Mouse (Mus musculus): Measurements from ENCODE around the gene Bcl2. TPM values are rescaled to one million over a fixed set of nuclear protein-coding genes. Genes with fewer than 3 reads are reported as not detected.
"Not testable (repeated sequence)": the region's sequence is repeated elsewhere in the genome, so short reads cannot be mapped to it uniquely, and the experiment has no call there.

Gene Bcl2
- polyA plus RNA-seq, 1 experiment from 2014 or later, result 16.4 TPM

DNA sequence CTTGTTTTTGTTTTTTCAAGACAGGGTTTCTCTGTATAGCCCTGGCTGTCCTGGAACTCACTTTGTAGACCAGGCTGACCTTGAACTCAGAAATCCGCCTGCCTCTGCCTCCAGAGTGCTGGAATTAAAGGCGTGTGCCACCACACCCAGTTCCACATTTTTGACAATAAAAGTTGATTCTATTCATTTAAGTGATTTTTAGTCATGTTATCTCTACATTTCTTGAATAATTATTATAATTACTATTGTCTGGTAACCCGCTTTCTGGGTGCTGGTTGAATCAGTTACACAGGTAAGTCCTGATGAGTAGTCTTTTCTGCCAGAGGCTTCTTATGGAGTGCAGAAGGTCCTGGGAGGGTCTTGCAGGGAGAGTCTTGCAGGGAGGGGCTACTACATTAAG is 179.2 kb downstream of the Bcl2 start:
- not testable (repeated sequence) for H3K4me2 ChIP-seq (ENCODE audit: low read length); H3K9me3 ChIP-seq (ENCODE audit: control insufficient read depth, low read length)

DNA sequence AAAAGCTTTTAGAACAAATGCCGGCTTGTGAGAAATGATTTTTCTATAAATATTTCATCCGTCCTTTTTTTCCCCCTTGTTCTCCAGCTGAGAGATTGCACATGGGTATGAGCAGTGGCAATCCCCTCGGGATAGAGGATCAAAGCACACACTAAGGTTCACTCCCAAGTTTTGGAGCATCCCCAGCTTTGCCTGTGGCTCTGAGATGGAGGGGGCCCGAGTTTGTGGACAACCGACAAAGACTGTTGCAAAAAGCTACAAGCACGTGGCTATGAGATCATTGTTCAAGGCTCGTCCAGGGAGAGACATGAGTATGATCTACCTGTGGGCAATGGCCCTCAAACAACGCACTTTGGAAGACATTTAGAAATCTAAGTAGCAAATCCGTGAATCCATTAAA is 184.5 kb downstream of the Bcl2 start:
- H3K27ac ChIP-seq (ENCODE audit: low read depth, low read length), result no peak overlapping the region
- no peak overlapping the region for H3K9ac ChIP-seq (ENCODE audit: low read depth, low read length)
- no peaks in the 10 kb centered on the region for H3K4me1 ChIP-seq (ENCODE audit: control insufficient read depth, insufficient read depth, low read depth, low read length)
- no peak overlapping the region for H3K4me2 ChIP-seq (ENCODE audit: low read length)
- no peak for ATAC-seq
- 87% methylated on average over 9 of the region's 9 CpGs for WGBS
- no peaks in the 10 kb centered on the region for H3K9me3 ChIP-seq (ENCODE audit: control insufficient read depth, low read length)
- no peaks in the 10 kb centered on the region for H3K27me3 ChIP-seq (replicated peaks; ENCODE audit: control insufficient read depth, insufficient read depth, low read length)
- H3K4me3 ChIP-seq (ENCODE audit: low read length), result no peak overlapping the region
- no peaks in the 10 kb centered on the region for H3K36me3 ChIP-seq (ENCODE audit: control insufficient read depth, insufficient read depth, low read length)

More for the DNA sequence above, 179.2 kb downstream of the Bcl2 start:
- H3K4me3 ChIP-seq (ENCODE audit: low read length); H3K36me3 ChIP-seq (ENCODE audit: control insufficient read depth, insufficient read depth, low read length); H3K27ac ChIP-seq (ENCODE audit: low read depth, low read length); H3K9ac ChIP-seq (ENCODE audit: low read depth, low read length); ATAC-seq; H3K4me1 ChIP-seq (ENCODE audit: control insufficient read depth, insufficient read depth, low read depth, low read length); H3K27me3 ChIP-seq (replicated peaks; ENCODE audit: control insufficient read depth, insufficient read depth, low read length): not testable (repeated sequence)
- 98% methylated on average over 3 of the region's 3 CpGs for WGBS

GRCm38 (mm10) chr1:106527537-106527936 is 186.5 kb downstream of the Bcl2 start:
- Histone ChIP-seq H3K27ac (ENCODE audit: low read depth, low read length) (no peak overlapping the region), H3K9me3 (ENCODE audit: control insufficient read depth, low read length) (no peaks in the 10 kb centered on the region), H3K9ac (ENCODE audit: low read depth, low read length) (no peak overlapping the region), H3K4me3 (ENCODE audit: low read length) (no peak overlapping the region), H3K36me3 (ENCODE audit: control insufficient read depth, insufficient read depth, low read length) (no peaks in the 10 kb centered on the region), H3K27me3 (replicated peaks; ENCODE audit: control insufficient read depth, insufficient read depth, low read length) (no peaks in the 10 kb centered on the region), H3K4me1 (ENCODE audit: control insufficient read depth, insufficient read depth, low read depth, low read length) (no peaks in the 10 kb centered on the region), H3K4me2 (ENCODE audit: low read length) (no peak overlapping the region)
- peak; percentile 10; the same call in 1 of the 2 replicates for ATAC-seq
- WGBS, result 68% methylated on average over 1 of the region's 1 CpGs

GRCm38 (mm10) chr1:106526751-106527150 is 187.3 kb downstream of the Bcl2 start:
- Histone ChIP-seq H3K9ac (ENCODE audit: low read depth, low read length) (no peak overlapping the region), H3K27me3 (replicated peaks; ENCODE audit: control insufficient read depth, insufficient read depth, low read length) (no peaks in the 10 kb centered on the region), H3K36me3 (ENCODE audit: control insufficient read depth, insufficient read depth, low read length) (no peaks in the 10 kb centered on the region), H3K4me1 (ENCODE audit: control insufficient read depth, insufficient read depth, low read depth, low read length) (no peaks in the 10 kb centered on the region), H3K9me3 (ENCODE audit: control insufficient read depth, low read length) (no peaks in the 10 kb centered on the region), H3K4me2 (ENCODE audit: low read length) (no peak overlapping the region), H3K27ac (ENCODE audit: low read depth, low read length) (no peak overlapping the region), H3K4me3 (ENCODE audit: low read length) (no peak overlapping the region)
- ATAC-seq, result no peak
- WGBS, result 71% methylated on average over 7 of the region's 7 CpGs

DNA sequence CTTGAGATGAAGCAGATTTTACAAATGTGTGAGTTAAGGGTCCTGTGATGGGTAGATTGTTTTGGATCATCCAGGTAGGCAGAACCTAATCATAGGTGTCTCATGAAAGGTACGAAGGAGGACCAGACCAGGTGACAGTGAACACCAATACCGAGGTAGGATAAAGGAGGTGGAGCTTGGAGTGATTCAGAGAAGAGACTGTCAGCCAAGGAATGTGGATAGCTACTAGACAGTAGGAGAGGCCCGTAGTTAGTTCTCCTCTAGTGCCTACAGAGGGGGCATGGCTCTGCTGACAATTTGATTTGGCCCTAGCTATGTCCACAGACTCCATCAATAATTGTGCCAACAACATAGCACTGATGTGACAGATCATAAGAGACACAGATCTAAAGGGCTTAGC is 188.0 kb downstream of the Bcl2 start:
- no peak for ATAC-seq
- WGBS, result 88% methylated on average over 3 of the region's 3 CpGs
- H3K36me3 ChIP-seq (ENCODE audit: control insufficient read depth, insufficient read depth, low read length), result no peaks in the 10 kb centered on the region
- no peak overlapping the region for H3K9ac ChIP-seq (ENCODE audit: low read depth, low read length)
- H3K4me1 ChIP-seq (ENCODE audit: control insufficient read depth, insufficient read depth, low read depth, low read length), result no peaks in the 10 kb centered on the region
- H3K9me3 ChIP-seq (ENCODE audit: control insufficient read depth, low read length), result no peaks in the 10 kb centered on the region
- no peak overlapping the region for H3K4me2 ChIP-seq (ENCODE audit: low read length)
- H3K27me3 ChIP-seq (replicated peaks; ENCODE audit: control insufficient read depth, insufficient read depth, low read length), result no peaks in the 10 kb centered on the region
- H3K4me3 ChIP-seq (ENCODE audit: low read length), result no peak overlapping the region
- no peak overlapping the region for H3K27ac ChIP-seq (ENCODE audit: low read depth, low read length)

GRCm38 (mm10) chr1:106523741-106524140 is 190.3 kb downstream of the Bcl2 start:
- ATAC-seq, result no peak
- no peaks in the 10 kb centered on the region for H3K4me1 ChIP-seq (ENCODE audit: control insufficient read depth, insufficient read depth, low read depth, low read length)

DNA sequence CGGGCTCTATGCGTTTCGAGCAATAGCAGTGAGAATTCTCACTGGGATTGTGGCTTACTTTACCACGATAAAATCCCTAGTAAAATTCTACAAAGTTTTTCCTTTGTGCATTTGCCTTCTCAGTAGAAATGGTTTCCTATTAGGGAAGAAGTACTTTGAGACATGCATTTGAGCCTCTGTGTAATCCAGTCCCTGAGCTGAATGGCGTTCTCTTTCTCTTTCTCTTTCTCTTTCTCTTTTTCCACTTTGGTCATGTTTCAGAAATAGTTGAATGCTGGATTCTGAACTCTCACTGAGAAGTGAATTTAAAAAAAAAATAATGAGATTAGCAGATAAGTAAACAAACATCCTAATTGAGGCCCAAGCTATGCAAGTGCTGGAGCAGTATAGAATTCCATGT is 191.1 kb downstream of the Bcl2 start:
- H3K9me3 ChIP-seq (ENCODE audit: control insufficient read depth, low read length), result no peaks in the 10 kb centered on the region
- no peak overlapping the region for H3K4me3 ChIP-seq (ENCODE audit: low read length)
- H3K4me1 ChIP-seq (ENCODE audit: control insufficient read depth, insufficient read depth, low read depth, low read length), result no peaks in the 10 kb centered on the region
- no peak for ATAC-seq
- WGBS, result 85% methylated on average over 5 of the region's 5 CpGs
- H3K9ac ChIP-seq (ENCODE audit: low read depth, low read length), result no peak overlapping the region
- H3K27me3 ChIP-seq (replicated peaks; ENCODE audit: control insufficient read depth, insufficient read depth, low read length), result no peaks in the 10 kb centered on the region
- no peak overlapping the region for H3K27ac ChIP-seq (ENCODE audit: low read depth, low read length)
- H3K36me3 ChIP-seq (ENCODE audit: control insufficient read depth, insufficient read depth, low read length), result no peaks in the 10 kb centered on the region
- H3K4me2 ChIP-seq (ENCODE audit: low read length), result no peak overlapping the region

More at GRCm38 (mm10) chr1:106523741-106524140, 190.3 kb downstream of the Bcl2 start:
- no peak overlapping the region for H3K4me3 ChIP-seq (ENCODE audit: low read length)
- H3K9ac ChIP-seq (ENCODE audit: low read depth, low read length), result no peak overlapping the region
- H3K27me3 ChIP-seq (replicated peaks; ENCODE audit: control insufficient read depth, insufficient read depth, low read length), result no peaks in the 10 kb centered on the region
- 82% methylated on average over 6 of the region's 6 CpGs for WGBS
- H3K4me2 ChIP-seq (ENCODE audit: low read length), result no peak overlapping the region
- H3K27ac ChIP-seq (ENCODE audit: low read depth, low read length), result no peak overlapping the region
- no peaks in the 10 kb centered on the region for H3K36me3 ChIP-seq (ENCODE audit: control insufficient read depth, insufficient read depth, low read length)
- no peaks in the 10 kb centered on the region for H3K9me3 ChIP-seq (ENCODE audit: control insufficient read depth, low read length)

GRCm38 (mm10) chr1:106517591-106518177 is 196.4 kb downstream of the Bcl2 start:
- Histone ChIP-seq H3K9ac (ENCODE audit: low read depth, low read length) (no peak overlapping the region), H3K36me3 (ENCODE audit: control insufficient read depth, insufficient read depth, low read length) (no peaks in the 10 kb centered on the region), H3K4me2 (ENCODE audit: low read length) (no peak overlapping the region), H3K27me3 (replicated peaks; ENCODE audit: control insufficient read depth, insufficient read depth, low read length) (no peaks in the 10 kb centered on the region), H3K27ac (ENCODE audit: low read depth, low read length) (no peak overlapping the region), H3K4me3 (ENCODE audit: low read length) (no peak overlapping the region), H3K9me3 (ENCODE audit: control insufficient read depth, low read length) (no peaks in the 10 kb centered on the region), H3K4me1 (ENCODE audit: control insufficient read depth, insufficient read depth, low read depth, low read length) (no peaks in the 10 kb centered on the region; the same call in 1 of the 2 replicates)
- WGBS, result 92% methylated on average over 6 of the region's 6 CpGs
- ATAC-seq, result no peak

GRCm38 (mm10) chr1:106517099-106517498 is 197.0 kb downstream of the Bcl2 start:
- Histone ChIP-seq H3K4me2 (ENCODE audit: low read length) (no peak overlapping the region), H3K9ac (ENCODE audit: low read depth, low read length) (no peak overlapping the region), H3K36me3 (ENCODE audit: control insufficient read depth, insufficient read depth, low read length) (no peaks in the 10 kb centered on the region), H3K27me3 (replicated peaks; ENCODE audit: control insufficient read depth, insufficient read depth, low read length) (no peaks in the 10 kb centered on the region), H3K9me3 (ENCODE audit: control insufficient read depth, low read length) (no peaks in the 10 kb centered on the region), H3K27ac (ENCODE audit: low read depth, low read length) (no peak overlapping the region), H3K4me3 (ENCODE audit: low read length) (no peak overlapping the region), H3K4me1 (ENCODE audit: control insufficient read depth, insufficient read depth, low read depth, low read length) (no peaks in the 10 kb centered on the region; the same call in 1 of the 2 replicates)
- WGBS, result 97% methylated on average over 1 of the region's 1 CpGs
- ATAC-seq, result no peak
